Mouse (Mus musculus): Measurements from ENCODE around the gene Frmpd1. TPM values are rescaled to one million over a fixed set of nuclear protein-coding genes. Genes with fewer than 3 reads are reported as not detected.

Frmpd1 gene
- polyA plus RNA-seq, 1 experiment from 2014 or later: 0.57 TPM

Other genes starting within 250 kb of the Frmpd1 start
- 102 and 112 TPM in 2 replicates for gene Grhpr, start 203.5 kb upstream of the Frmpd1 start, polyA plus RNA-seq (2015; fragmentation: Nextera tagmentation; extraction: Ambion mirVana)
- 15.8 and 16.5 TPM in 2 replicates for gene Zbtb5, start 172.5 kb upstream of the Frmpd1 start, polyA plus RNA-seq (2015; fragmentation: Nextera tagmentation; extraction: Ambion mirVana)
- gene Polr1e, start 166.3 kb upstream of the Frmpd1 start, polyA plus RNA-seq (2015; fragmentation: Nextera tagmentation; extraction: Ambion mirVana): 34.8 and 35.9 TPM in 2 replicates
- 8.2 and 9.4 TPM in 2 replicates for gene Fbxo10, start 100.3 kb upstream of the Frmpd1 start, polyA plus RNA-seq (2015; fragmentation: Nextera tagmentation; extraction: Ambion mirVana)
- 407 and 433 TPM in 2 replicates for gene Tomm5, start 76.8 kb upstream of the Frmpd1 start, polyA plus RNA-seq (2015; fragmentation: Nextera tagmentation; extraction: Ambion mirVana)
- gene Trmt10b, start 112.3 kb downstream of the Frmpd1 start, polyA plus RNA-seq (2015; fragmentation: Nextera tagmentation; extraction: Ambion mirVana): 13.0 and 13.7 TPM in 2 replicates
- 9.3 and 9.5 TPM in 2 replicates for gene Dcaf10, start 157.2 kb downstream of the Frmpd1 start, polyA plus RNA-seq (2015; fragmentation: Nextera tagmentation; extraction: Ambion mirVana)
- gene Exosc3, start 157.9 kb downstream of the Frmpd1 start, polyA plus RNA-seq (2015; fragmentation: Nextera tagmentation; extraction: Ambion mirVana): 75.4 and 90.4 TPM in 2 replicates
- 53.1 and 54.2 TPM in 2 replicates for gene Slc25a51, start 223.9 kb downstream of the Frmpd1 start, polyA plus RNA-seq (2015; fragmentation: Nextera tagmentation; extraction: Ambion mirVana)

All from intestine, embryonic 15.5 days (tissue).